Mouse (Mus musculus) frontal cortex, postnatal 36 days (tissue): ENCODE data around the gene Grm4.

Experiments used
- DNase-seq, 2 experiments: peaks; one replicate each; pipeline ENCODE4 v3.0.0; 2022; ENCODE audit warnings: low spot score in 2 of 2

Grm4 gene

DNA sequence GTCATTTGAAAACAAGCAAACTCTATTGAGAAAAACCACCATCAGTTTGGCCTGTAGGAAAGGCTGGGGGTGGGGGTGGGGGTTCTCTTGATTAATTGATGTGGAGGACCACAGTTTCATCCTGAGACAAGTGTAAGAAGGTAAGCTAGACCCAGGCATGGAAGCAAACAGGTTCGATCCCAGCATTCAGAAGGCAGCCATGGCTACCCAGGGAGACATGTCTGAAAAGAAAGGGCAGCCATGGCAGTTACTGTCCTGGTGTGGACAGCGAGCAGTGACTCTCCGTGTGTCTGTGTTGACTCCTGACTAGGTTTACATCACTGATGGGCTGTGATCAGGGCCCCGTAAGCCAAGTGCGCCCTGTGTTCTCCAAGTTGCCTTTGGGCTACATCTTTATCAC is at the start of gene Grm4:
Gene Grm4 (minus strand): TSS at position 101 of the 400 bp plus-strand sequence.
- DNase-seq = no peak

DNA sequence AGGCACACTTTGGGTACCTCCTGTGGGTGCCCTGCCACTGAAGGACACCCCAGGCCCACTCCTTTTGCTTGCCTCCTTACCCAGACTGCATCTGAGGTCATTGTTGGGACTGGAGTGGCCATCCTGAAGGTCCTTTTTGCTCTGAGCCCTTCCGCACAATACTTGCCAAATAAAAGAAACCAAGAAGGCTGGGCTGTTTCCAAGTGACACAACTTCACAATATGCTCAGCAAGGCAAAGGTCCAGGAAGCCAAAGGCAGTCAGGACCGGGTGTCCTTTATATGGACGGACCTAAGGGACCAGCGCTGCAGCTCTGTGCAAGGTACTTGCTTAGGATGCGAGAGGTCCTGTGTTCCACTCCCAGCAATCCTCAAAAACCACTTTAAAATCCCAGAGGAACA is 47.0 kb upstream of the Grm4 start:
- no peak for DNase-seq

DNA sequence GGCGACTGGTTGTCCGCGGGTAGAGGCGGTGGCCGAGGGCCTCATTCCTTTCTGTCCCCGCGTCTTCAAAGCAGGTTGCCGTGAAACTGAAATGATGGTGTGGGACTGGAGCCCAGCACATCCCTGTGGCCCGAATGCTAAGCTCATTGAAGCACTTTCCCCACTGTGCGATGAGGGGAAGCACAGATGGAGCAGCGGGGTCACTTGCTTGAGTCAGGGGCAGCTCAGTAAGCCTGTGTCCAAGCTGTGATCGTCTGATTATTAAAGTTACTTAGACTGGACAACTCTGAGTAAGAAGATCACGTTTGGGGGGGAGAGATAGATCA is 44.7 kb upstream of the Grm4 start:
- no peak for DNase-seq

DNA sequence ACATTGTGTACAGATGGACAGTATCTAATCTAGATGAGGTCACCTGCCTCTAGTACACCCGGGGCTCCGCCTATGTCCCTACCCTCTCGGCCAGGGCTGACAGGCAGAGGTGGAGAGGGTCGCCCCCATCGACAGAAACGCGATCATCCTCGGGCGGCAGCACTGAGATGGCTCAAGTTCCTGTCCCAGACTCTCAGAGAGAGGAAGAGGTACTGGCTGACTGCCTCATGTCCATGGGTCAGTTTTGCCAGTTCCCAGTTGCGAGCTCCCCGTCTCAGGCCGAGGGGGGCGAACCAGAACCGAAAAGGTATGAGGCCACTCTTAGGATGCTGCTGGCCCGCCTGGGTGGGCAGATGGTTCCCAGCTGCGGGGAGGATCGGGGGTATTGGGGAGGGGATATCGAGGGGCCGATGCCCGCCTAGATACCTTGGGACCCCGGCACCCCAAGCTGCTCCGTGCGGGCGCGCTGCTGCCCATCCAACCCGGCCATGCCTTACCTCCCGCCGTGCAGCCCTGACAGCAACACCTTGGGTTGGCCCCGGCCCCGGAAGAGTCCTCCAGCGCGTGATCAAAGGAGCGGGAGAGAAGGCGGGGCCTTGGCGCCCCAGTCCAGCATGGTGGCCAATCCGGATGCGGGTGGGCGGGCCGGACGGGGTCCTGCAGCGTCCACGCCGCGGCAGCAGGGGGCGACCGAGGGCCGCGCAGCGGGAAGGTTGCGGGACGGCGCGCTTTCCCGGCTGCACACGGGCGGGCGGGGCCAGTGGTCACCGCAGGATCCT is 44.1 kb upstream of the Grm4 start, which contains the start of gene AI413582:
Gene AI413582 (minus strand): TSS at position 594 of the 779 bp plus-strand sequence.
- peak; percentile 97 for DNase-seq

DNA sequence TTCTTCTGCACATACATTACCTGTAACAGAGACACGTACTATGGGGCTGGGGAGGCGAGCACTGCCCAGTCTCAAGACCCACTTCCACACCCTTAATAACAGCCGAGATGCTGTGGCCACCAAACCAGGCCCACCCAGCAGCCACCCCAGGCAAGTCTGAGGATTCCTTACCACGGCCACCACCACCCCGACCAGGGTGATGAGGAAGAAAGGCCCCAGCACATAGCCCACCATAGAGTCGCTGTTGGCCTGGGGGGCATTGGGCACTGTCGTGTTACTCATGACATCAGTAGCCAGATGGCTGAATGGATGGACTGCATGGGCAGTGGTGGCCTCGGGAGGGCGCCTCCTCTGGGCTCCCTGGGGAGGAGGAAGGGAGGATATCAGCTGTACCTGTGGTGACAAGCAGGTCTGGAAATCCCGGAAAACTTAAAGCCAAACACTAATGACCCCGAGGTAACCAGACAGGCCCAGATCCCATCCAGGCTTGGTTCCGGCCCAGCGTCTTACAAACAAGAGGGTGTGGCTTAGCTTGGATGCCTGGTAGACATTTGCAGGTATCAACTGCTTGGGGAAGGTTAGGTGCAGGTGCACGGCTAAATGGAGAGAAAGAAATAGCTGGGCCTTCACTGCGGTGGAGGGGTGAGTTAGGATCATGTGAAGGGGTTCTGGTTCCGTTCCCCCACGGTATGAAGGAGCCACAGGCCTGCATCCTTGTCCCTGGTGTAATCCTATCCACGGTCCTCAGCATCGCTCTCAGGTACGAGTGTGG is 43.4 kb upstream of the Grm4 start:
- DNase-seq = no peak

DNA sequence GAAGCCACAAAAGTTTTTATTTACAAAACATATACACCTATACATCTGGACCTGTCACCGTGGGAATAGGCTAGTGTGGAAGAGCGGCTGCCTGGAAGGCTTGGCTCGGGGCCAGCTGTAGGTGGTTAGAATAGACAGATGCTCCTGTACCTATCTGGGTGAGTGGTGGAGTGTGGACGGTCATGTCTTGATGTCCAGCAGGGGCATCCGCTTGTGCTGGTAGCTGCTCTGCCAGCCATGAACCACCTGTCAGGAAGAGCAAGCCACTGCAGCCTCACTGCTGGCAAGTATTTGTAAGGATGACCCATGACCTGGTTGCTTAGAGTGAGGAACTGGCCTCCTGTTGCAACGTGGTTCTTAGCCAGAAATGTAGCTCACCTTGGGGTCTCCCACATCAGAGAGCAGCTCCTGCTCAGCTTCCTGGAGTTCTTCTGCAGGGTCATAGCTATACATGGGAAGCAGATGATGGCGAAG is 42.6 kb upstream of the Grm4 start:
- no peak for DNase-seq

DNA sequence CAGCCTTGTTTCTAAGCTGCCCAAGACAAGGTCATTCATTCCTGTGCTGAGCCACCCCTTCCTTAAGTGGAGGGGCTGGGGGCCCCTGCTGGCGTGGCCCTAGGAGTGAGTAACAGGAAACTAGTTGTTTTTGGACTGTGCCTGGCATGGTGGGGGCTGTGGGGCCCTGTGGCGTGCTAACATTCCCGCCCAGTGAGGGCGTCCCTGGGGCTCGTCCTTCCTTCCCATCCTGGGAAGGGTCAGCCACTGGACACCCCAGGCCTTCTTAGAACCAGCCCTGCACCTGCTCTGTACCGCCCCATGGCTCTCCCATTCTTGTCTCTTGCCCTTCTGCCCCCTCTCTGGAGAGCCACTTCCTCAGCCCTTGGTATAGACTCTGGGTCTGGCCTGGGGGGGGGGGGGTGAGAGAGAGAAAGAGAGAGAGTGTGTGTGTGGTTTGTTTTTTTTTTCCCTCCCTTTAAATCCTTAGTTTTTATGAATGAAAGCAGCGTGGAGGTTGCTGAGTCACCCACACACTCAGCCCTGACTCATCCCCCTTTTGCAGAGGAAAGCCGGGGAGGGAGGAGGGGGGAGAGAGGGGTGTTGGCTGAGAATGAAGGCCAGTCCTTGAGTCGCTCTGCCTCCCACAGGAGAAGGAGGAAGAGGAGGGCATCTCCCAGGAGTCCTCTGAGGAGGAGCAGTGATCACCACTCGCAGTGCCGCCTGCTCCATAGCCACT is 40.8 kb upstream of the Grm4 start:
- DNase-seq = peak; percentile 70 to 76

DNA sequence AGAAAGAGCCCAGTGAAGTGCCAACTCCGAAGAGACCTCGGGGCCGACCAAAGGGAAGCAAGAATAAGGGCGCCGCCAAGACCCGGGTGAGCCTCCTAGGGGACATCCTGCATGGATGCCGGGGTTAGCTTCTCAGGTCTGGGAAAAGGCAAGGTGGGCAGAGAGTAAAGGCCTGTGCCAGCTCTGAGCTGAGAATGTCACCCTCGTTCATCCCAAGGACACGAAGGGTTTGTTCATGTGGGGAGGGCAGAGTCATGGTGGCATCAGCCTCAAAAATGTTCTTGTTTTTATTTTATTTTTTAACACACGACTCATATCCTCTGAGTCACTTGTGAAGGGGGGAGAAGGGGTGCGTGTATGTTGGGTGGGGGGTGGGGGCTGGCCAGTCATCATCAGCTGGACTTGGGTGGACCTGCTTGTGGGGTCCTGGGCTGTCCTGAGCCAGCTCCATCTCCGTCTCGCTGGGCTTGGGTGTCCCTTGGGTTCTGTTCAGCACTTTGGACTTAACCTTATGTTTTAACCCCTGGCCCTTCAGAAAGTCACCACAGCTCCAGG is 39.8 kb upstream of the Grm4 start:
- no peak for DNase-seq

DNA sequence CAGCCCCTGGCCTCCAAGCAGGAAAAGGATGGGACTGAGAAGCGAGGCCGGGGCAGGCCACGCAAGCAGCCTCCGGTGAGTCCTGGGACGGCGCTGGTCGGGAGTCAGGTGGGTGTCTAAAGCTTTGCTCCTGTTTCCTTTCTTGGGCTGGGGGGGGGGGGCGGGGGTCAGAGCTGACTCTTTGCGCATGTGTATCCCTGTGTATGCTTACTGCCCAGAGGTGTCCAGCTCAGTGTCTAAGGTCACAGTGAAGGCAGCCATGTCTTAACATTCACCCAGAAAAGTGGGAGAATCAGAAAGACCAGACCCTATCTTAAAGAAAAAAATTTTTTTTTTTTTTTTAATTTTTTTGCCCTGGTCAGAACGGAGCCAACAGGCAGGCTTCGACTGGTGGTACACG is 38.4 kb upstream of the Grm4 start:
- no peak for DNase-seq

DNA sequence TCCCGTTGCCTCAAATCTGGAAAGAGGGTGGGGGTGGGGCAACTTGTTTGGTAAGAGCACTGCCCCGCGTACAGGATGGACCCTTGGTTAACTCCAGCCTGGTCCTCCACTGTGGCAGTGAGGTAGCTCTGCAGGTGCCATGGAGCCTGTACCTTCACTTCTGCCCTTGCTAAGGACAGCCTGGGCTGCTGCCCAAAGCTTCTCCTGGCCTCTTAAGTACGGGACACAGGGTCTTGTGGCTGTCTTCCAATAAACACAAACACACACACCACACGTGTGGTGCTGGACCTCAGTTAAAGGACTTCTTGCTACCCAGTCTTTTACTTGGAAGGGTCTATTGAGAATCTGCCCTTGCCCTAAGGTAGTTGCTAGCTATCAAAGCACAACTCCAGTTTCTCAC is 37.6 kb upstream of the Grm4 start:
- no peak for DNase-seq

DNA sequence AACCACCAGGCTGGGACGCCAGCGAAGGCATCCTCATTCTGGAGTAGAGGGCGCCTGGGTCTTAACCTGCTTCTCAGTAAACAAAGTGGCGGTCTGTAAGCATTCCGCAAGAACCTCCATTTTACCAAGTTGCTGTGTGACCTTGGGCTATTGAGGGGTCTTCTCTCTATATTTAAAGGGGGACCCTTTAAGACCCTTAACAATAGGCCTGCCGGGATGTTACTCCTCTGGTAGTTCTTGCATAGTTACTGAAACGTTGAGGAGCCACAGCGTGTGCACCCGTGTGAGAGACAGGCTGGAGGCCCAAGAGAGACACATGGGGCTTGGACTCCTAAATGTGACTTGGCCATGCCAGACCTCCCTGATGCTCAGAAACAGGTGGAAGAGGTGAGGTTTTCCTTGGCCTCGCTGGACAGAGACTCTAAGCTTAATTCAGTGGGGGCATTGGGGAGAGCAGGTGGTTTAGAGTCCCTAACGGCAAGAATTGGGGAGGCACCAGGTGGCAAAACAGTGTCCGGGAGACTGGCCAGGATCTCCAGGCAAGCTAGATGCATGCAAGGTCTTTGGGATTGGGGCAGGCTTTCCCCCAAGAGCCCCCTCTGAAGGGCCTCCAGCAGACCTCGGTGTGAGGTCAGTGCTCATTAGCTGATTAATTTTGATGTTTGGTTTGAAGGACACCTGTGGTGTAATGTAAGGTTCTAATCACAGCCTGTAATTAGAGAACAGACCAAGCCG is 36.9 kb upstream of the Grm4 start:
- no peak for DNase-seq

DNA sequence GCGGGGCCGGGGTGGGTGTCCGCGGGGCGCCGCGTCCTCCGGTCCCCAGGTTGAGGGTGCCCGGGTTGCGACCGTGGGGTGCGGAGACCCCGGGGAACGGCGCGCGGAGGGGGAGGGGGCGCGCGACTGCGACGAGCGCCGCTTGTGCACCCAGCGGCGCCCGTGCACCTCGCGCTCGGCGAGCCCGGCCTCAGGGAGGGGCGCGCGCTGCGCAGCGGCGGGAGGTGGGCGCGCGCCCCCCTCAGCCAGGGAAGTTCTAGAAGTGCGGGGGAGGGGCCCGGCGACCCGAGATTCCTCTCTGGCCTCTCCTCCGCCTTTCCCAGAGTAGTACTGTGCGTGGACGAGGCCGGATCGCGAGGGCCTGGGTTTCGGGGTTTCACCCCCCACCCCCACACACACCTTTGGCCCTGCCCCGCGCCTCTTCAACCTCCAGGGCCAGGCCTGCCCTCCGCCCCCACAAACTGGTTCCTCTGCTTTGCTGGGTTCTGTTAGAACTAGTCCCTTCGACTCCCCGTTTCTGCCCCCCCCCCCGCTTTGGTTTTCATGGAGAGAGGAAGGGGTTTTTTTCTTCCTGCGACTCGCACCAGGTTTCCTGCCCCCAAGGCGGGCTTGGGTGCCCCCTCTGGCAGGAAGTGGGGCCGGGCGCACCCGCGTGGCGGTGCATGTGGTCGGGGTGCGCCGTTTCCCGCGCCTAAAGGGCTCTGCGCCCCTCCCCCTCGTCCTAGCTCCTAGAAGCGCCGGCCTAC is 36.2 kb upstream of the Grm4 start:
- no peak for DNase-seq

DNA sequence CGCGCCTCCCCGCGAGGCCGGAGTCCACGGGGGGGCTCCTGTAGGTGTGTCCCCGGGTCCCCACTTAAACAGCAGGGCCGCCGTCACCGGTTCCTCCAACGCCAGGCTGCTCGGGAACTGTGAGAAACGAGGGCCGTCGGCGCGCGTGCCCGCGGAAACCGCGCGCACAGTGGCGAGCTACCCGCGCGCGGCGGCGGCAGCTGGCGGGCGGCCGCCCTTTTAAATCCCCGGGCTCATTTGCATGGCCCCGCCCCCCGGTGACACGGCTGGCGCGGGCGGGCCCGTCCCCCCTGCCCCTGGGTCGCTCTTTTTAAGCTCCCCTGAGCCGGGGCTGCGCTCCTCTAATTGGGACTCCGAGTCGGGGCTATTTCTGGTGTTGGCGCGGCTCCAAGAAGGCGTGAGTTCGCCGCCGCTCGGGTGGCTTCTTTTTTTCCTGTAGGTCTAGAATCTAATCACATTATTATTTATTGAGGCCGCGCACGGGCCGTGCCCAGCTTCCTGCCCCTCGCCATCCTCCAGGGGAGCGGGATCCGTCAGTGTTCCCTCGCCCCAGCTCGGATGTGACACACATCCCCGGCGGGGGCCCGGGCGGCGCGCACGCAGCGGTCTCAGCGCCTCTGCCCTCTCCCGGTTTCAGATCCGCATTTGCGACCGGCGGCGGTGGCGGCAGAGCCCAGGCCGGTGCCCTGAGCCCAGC is 35.3 kb upstream of the Grm4 start, which contains the start of gene Hmga1:
Gene Hmga1 (plus strand): TSS at position 183 of the 697 bp plus-strand sequence.
- DNase-seq = peak; percentile 76 to 77

DNA sequence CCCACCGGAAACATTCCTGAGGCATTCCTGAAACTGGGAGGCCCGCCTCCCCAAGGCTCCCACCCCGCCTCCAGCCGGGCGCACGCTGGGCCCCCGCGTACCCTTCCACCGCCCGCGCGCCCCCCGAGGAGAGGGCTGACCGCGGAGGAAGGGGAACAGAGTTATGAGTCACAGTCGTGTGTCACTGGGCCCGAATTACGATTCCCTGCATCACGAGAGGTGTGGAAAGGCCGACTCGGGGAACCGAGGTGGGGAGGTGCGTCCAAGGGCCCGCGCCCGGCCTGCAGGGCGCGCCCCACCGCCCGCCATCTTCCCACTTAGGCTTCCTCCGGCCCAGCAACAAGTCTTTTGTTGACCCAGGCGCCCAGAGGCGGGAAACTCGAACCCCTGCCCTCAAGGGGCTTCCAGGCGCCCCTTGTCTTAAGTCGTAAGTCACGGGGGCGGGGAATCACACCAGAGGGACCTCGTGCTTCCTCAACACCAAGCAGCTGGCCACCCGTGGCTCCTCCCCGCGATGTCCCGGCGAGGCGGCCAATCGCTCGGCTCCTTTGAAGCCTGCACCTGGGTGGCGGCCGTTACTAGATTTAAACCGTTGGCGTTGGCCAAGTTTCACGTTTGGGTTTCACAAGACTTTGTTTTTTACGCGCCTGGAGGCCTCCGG is 34.4 kb upstream of the Grm4 start:
- no peak for DNase-seq

DNA sequence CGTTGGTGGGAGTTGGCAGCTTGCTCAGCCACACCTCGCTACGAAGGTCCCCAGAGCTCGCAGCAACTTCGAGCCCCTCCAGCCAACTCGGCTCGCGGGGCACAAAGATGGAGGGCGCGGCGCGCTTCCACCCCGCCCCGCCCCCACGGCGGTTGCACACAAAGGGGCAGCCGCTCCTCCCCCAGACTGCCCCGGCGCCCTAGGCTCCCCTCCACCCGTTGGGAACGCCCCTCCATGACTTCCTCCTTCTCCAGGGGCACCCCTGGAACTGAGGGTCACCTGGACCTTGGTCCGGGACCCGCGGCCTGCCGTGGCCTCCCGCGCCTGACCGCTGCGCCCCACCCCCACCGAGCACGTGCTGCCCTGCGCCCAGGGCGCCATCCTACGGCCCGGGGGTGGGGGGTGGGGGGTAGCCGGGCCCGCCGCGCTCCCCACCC is 33.9 kb upstream of the Grm4 start:
- DNase-seq = no peak

DNA sequence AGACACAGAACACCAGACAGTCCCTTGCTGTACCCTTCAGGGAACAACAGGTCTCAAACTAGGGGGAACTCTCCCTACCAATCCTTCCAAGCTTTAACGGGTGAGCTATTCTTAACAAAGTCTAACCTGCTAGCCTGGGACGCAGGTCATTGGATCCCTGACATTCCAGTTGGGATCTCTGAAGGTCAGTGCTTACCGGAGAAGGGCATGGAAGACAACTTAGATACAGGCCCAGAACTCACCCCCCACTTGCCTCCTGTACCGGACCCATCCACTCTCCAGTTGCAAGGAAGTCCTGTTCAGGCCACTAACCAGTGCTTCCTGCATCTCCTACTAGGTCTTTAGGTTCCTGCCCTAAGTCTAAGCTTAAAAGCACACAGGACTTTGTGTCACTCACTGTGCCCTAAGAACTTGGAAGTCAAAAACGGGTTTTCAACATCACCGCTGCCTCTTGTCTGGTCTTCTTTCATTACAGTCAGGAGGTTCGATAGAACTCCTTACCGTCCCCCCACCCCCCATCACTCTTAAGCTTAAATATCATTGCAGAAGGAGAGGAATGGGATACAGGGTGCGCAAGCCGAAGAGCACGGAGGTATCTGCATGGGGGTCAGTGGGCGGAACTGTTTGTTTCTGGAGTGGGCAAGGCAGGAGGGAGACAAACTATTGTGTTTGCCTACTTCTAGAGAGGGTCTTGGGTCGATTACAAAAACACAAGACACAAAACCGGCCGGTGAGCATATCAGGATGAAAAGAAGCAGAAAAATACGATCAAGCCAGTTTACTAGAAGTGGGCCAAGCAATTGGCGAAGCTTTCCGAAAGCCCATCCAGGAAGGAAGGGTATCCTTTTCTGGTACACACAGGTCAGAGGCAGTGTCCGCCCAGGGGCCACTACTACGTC is 33.1 kb upstream of the Grm4 start:
- DNase-seq = no peak

DNA sequence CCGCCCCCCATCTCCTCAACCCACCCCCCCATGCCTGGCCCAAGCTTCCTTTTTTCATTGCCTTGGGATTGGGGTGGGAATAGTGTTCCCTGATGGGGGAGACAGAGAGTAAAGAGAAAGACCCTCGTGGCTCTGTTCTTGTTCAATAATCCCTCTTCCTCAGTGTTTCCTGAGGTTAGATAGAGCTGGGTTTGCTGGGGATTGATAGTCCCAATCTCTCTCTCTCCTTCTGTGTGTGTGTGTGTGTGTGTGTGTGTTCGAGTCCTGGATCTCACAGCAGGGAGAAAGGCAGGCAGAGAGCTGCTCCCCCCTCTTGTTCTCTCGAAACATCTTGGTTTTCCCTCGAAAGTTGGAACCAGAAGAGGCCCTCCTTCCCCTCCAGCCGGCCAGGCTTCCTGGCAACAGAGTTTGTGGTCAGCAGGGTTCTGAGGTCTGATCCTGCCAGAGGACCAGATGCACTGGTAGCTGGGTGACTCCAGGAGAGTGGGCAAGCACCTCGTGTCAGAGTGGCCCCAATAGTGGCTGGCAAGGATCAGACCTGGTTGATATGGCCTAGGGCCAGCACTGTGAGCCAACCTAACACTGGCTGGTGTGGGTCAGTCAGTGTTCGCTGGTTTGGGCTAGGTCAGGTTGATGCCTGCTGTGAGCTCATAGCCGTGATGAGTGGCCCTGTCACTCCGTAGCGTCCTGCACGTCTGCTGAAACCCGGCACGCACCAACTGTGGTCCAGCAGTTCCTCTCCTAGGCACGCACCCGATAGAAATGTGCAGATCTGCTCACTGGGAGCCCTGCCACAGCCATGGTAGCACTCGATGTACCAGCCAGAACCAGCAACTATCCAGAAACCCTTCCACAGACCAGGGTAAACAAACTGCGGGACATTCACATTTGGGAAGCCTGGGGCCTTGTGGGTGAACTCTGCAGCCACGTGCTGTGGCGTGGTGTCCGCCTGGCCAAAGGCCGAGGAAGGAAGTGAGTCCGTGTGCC is 31.3 kb upstream of the Grm4 start:
- DNase-seq = no peak
